Mouse (Mus musculus) ES-E14 (cell line): Measurements from ENCODE around the gene Fryl. TPM values are rescaled to one million over a fixed set of nuclear protein-coding genes. Genes with fewer than 3 reads are reported as not detected.

Experiments
- DNase-seq: peaks from one replicate; pipeline ENCODE4 v3.0.0-alpha.2; 2013; ENCODE audit warnings: low read depth, low spot score
- H3K27ac ChIP-seq: 2 replicates; pipeline ENCODE4 v1.5.1; 2012; ENCODE audit warnings: low read depth, mild to moderate bottlenecking, low read length, moderate library complexity, mixed read lengths; ENCODE audit not compliant: poor library complexity, insufficient read depth, severe bottlenecking
- H3K36me3 ChIP-seq: 2 replicates; pipeline ENCODE4 v1.6.1; 2012; ENCODE audit warnings: mild to moderate bottlenecking, low read length, moderate library complexity, mixed read lengths; ENCODE audit not compliant: control insufficient read depth, poor library complexity, insufficient read depth, severe bottlenecking
- H3K4me1 ChIP-seq, 2 experiments: fragments of 150-350 bp in 1 of 2; sonication (generic) in 1 of 2; 2 replicates each; pipeline ENCODE4 v1.6.1; 2012; ENCODE audit warnings: low read length in 2 of 2, mild to moderate bottlenecking in 1 of 2, mixed read lengths in 1 of 2; ENCODE audit not compliant: control insufficient read depth in 2 of 2, insufficient read depth in 2 of 2, poor library complexity in 1 of 2
- H3K4me3 ChIP-seq, 2 experiments: fragments of 150-350 bp in 1 of 2; sonication (generic) in 1 of 2; 2 replicates each; pipeline ENCODE4 v1.5.1; 2012; ENCODE audit warnings: low read length in 2 of 2, low read depth in 1 of 2, mild to moderate bottlenecking in 1 of 2, mixed read lengths in 1 of 2; ENCODE audit not compliant: insufficient read depth in 1 of 2, poor library complexity in 1 of 2, severe bottlenecking in 1 of 2
- H3K9ac ChIP-seq: 2 replicates; pipeline ENCODE4 v1.6.1; 2012; ENCODE audit warnings: low read depth, mild to moderate bottlenecking, low read length, mixed read lengths; ENCODE audit not compliant: poor library complexity, insufficient read depth, severe bottlenecking
- H3K9me3 ChIP-seq: fragments of 150-350 bp; sonication (generic); 2 replicates; pipeline ENCODE4 v1.6.1; 2012; ENCODE audit warnings: low read depth, mild to moderate bottlenecking, low read length; ENCODE audit not compliant: control insufficient read depth, insufficient read depth
- CHD2 ChIP-seq: IDR thresholded peaks from 2 replicates; pipeline ENCODE4 v1.6.1; 2014; ENCODE audit warnings: mild to moderate bottlenecking, low read depth, low read length, inconsistent platforms
- HCFC1 ChIP-seq: IDR thresholded peaks from 2 replicates; pipeline ENCODE4 v1.6.1; 2012; ENCODE audit warnings: low read length, inconsistent platforms, borderline replicate concordance; ENCODE audit not compliant: insufficient read depth
- MAFK ChIP-seq: IDR thresholded peaks from 2 replicates; pipeline ENCODE4 v1.6.1; 2014; ENCODE audit warnings: mild to moderate bottlenecking, low read depth, low read length, inconsistent platforms; ENCODE audit not compliant: insufficient read depth
- ZC3H11A ChIP-seq: IDR thresholded peaks from 2 replicates; pipeline ENCODE4 v1.6.1; 2012; ENCODE audit warnings: low read depth, mild to moderate bottlenecking, inconsistent platforms, low read length, borderline replicate concordance
- ZNF384 ChIP-seq: IDR thresholded peaks from 2 replicates; pipeline ENCODE4 v1.6.1; 2012; ENCODE audit warnings: low read depth, low read length, inconsistent platforms
- in situ Hi-C, 2 experiments: fragments of 600-800 bp; cut with MboI; formaldehyde crosslinking; loops; one replicate each; pipeline ENCODE4 v1.15.1; 2025; ENCODE audit warnings: low sequenced_read_pairs in 2 of 2, inconsistent platforms in 1 of 2; ENCODE audit not compliant: unreplicated experiment in 2 of 2
- total RNA-seq: library from RNA; depleted of rRNA; stranded (reverse); fragments of 300-350 nt; gene quantifications from 2 replicates; pipeline ENCODE4 v1.2.3, GENCODE M21; 2012

Gene Fryl
- total RNA-seq, 1 experiment = 53.3 TPM

GRCm38 (mm10) chr5:73150877-73151445, 105.5 kb downstream of the Fryl start:
- DNase-seq = no peak
- Histone ChIP-seq H3K4me1 (peaks cover 8 to 12% of the 10 kb centered on the region in 2 experiments; a peak in 3 of 4 replicates), H3K36me3 (no peaks in the 10 kb centered on the region; the same call in 1 of the 2 replicates), H3K9ac (no peak overlapping the region), H3K9me3 (no peaks in the 10 kb centered on the region), H3K4me3 (no peak overlapping the region), H3K27ac (no peak overlapping the region)
- in situ Hi-C loops = no loop called here
- TF ChIP-seq HCFC1 (no peak), MAFK (peak; percentile 80)

DNA sequence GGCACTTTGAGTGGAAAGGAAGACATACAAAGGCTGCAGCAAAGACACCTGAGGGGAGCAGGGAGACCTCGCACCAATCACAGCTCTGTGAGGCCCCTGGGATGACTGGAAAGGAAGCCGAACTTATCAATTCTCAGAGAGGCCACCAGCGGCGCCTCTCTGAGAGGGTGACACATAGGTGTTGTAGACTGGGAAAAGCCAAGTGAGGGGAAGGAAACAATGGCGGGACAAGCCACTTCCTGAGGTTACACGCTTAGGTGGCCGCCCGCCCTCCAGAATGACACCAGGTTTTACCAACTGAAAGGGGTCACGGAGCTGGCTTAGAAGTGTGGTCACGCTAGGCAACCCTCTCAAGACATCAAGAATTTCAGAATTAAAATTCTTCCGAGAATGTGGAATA, 111.4 kb downstream of the Fryl start:
- no peak overlapping the region for H3K9ac ChIP-seq
- in situ Hi-C loops = loop anchor here in 1 of 2 experiments (25.0 kb wide), 1 partner anchor 242 kb away; no protein-coding TSS in a partner anchor
- peaks cover 0 to 2% of the 10 kb centered on the region in 2 experiments; a peak in 2 of 4 replicates for H3K4me1 ChIP-seq
- H3K4me3 ChIP-seq = no peak overlapping the region
- H3K36me3 ChIP-seq = peaks cover 7% of the 10 kb centered on the region
- H3K9me3 ChIP-seq = no peaks in the 10 kb centered on the region
- no peak for DNase-seq
- no peak overlapping the region for H3K27ac ChIP-seq
- no peak for TF ChIP-seq ZNF384
- no peak for TF ChIP-seq HCFC1
- no peak for TF ChIP-seq MAFK
- no peak for TF ChIP-seq ZC3H11A
- TF ChIP-seq CHD2 = no peak

GRCm38 (mm10) chr5:73141712-73142111, 114.7 kb downstream of the Fryl start:
- no peak for DNase-seq
- no peak for TF ChIP-seq MAFK
- no peak for TF ChIP-seq ZNF384
- no peak for TF ChIP-seq HCFC1
- no peak for TF ChIP-seq CHD2
- no peak for TF ChIP-seq ZC3H11A
- H3K36me3 ChIP-seq = peaks cover 8% of the 10 kb centered on the region
- H3K9ac ChIP-seq = no peak overlapping the region
- H3K4me1 ChIP-seq = peaks cover 0 to 2% of the 10 kb centered on the region in 2 experiments; a peak in 1 of 4 replicates
- in situ Hi-C loops = loop anchor here in 1 of 2 experiments (25.0 kb wide), 1 partner anchor 246 kb away; no protein-coding TSS in a partner anchor
- no peaks in the 10 kb centered on the region for H3K9me3 ChIP-seq
- no peak overlapping the region for H3K27ac ChIP-seq
- no peak overlapping the region for H3K4me3 ChIP-seq

- Histone ChIP-seq H3K9ac (no peak overlapping the region), H3K27ac (no peak overlapping the region), H3K36me3 (peaks cover 8% of the 10 kb centered on the region), H3K4me1 (peaks cover 0 to 2% of the 10 kb centered on the region in 2 experiments; a peak in 1 of 4 replicates), H3K9me3 (no peaks in the 10 kb centered on the region), H3K4me3 (no peak overlapping the region)
- in situ Hi-C loops = loop anchor here in 1 of 2 experiments (25.0 kb wide), 1 partner anchor 246 kb away; no protein-coding TSS in a partner anchor
- DNase-seq = no peak
- TF ChIP-seq ZNF384 (no peak), CHD2 (no peak), MAFK (no peak), HCFC1 (no peak), ZC3H11A (no peak)
These were observed 115.3 kb downstream of the Fryl start for GRCm38 (mm10) chr5:73141161-73141560.

DNA sequence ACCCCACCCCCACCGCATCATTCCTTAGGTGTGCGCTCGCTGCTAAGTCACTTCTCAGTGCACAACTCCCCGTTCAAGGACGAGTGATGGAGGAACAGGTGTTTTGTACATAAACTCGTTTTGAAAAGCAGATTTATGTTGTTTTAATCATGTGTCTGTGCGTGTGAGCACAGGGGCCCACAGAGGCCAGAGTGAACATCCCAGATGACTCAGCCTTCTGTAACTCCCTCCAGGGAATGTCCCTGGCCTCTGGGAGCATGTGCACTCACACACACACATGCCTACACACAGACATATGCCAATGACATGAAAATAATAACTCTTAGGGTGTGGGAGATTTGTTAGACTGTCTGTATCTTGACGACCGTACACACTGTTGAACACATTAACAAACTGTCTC, 118.9 kb downstream of the Fryl start:
- Histone ChIP-seq H3K9me3 (no peaks in the 10 kb centered on the region), H3K4me1 (peaks cover 0 to 2% of the 10 kb centered on the region in 2 experiments; a peak in 1 of 4 replicates), H3K9ac (no peak overlapping the region), H3K27ac (no peak overlapping the region), H3K4me3 (no peak overlapping the region), H3K36me3 (peaks cover 11% of the 10 kb centered on the region)
- no peak for DNase-seq
- in situ Hi-C loops = loop anchor here (10.0 to 25.0 kb wide), 2 partner anchors 237 to 250 kb away; no protein-coding TSS in a partner anchor
- no peak for TF ChIP-seq CHD2
- no peak for TF ChIP-seq HCFC1
- no peak for TF ChIP-seq MAFK
- no peak for TF ChIP-seq ZC3H11A
- TF ChIP-seq ZNF384 = no peak
